Mouse (Mus musculus) heart, embryonic 16.5 days (tissue): ENCODE results near the gene Pi4ka. TPM values are rescaled to one million over a fixed set of nuclear protein-coding genes. Genes with fewer than 3 reads are reported as not detected.
"Not testable (repeated sequence)": the region's sequence is repeated elsewhere in the genome, so short reads cannot be mapped to it uniquely, and the experiment has no call there.

Experiments
- ATAC-seq: fragments of 200-750 bp; cut with Nextera tagmentation; replicated peaks from 2 replicates; pipeline ENCODE4 v1.8.0; 2017; ENCODE audit warnings: moderate number of reproducible peaks; ENCODE audit not compliant: insufficient read depth, low FRiP score; ENCODE audit errors: extremely low read depth
- H3K27ac ChIP-seq: fragments of 300-500 bp; sonication (generic); 2 replicates; pipeline ENCODE4 v1.5.1; 2014; ENCODE audit warnings: mild to moderate bottlenecking, low read length, control low read depth, moderate library complexity
- H3K27me3 ChIP-seq: fragments of 300-500 bp; sonication (generic); 2 replicates; pipeline ENCODE4 v1.6.1; 2014; ENCODE audit warnings: low read length, mixed read lengths; ENCODE audit not compliant: control insufficient read depth, insufficient read depth
- H3K36me3 ChIP-seq: fragments of 300-500 bp; sonication (generic); 2 replicates; pipeline ENCODE4 v1.6.1; 2014; ENCODE audit not compliant: control insufficient read depth, insufficient read depth
- H3K4me1 ChIP-seq: fragments of 300-500 bp; sonication (generic); 2 replicates; pipeline ENCODE4 v1.6.1; 2014; ENCODE audit warnings: low read length, mixed read lengths; ENCODE audit not compliant: control insufficient read depth, insufficient read depth
- H3K4me2 ChIP-seq: fragments of 300-500 bp; sonication (generic); 2 replicates; pipeline ENCODE4 v1.6.1; 2014; ENCODE audit warnings: low read depth, mild to moderate bottlenecking, control low read depth, low read length
- H3K4me3 ChIP-seq: fragments of 300-500 bp; sonication (generic); 2 replicates; pipeline ENCODE4 v1.5.1; 2014; ENCODE audit warnings: mild to moderate bottlenecking, control low read depth, low read length
- H3K9ac ChIP-seq: fragments of 300-500 bp; sonication (generic); 2 replicates; pipeline ENCODE4 v1.6.1; 2014; ENCODE audit warnings: low read length, control low read depth
- H3K9me3 ChIP-seq: fragments of 300-500 bp; sonication (generic); replicated peaks from 2 replicates; pipeline ENCODE4 v1.6.1; 2016; ENCODE audit warnings: low read length; ENCODE audit not compliant: control insufficient read depth
- WGBS: fragments of 180-500 bp; shearing (Covaris S2); extraction: QIAGEN DNeasy Blood & Tissue Kit; methylation state at CpG from one replicate; pipeline ENCODE4 v1.1.7; 2014; 5-methylcytosine and 5-hydroxymethylcytosine counted together
- polyA plus RNA-seq: library from polyadenylated mRNA; unstranded; fragments of >200 nt; fragmentation: Nextera tagmentation; extraction: Ambion mirVana; gene quantifications from 2 replicates; pipeline ENCODE4 v1.2.1, GENCODE M21; 2015

Pi4ka gene
- polyA plus RNA-seq, 1 experiment from 2014 or later: 30.8 TPM

- Histone ChIP-seq H3K27ac (peak overlapping the region; percentile 79), H3K4me3 (no peak overlapping the region; the same call in 1 of the 2 replicates), H3K27me3 (no peaks in the 10 kb centered on the region), H3K4me1 (peaks cover 67% of the 10 kb centered on the region), H3K9me3 (no peaks in the 10 kb centered on the region), H3K36me3 (no peaks in the 10 kb centered on the region), H3K4me2 (peak overlapping the region; percentile 47), H3K9ac (no peak overlapping the region)
- 26% methylated on average over 3 of the region's 3 CpGs for WGBS
- ATAC-seq: peak; percentile 2; the same call in 1 of the 2 replicates
Observed at GRCm38 (mm10) chr16:17237634-17238033, 168.5 kb downstream of the Pi4ka start.

- H3K4me2 ChIP-seq: peak overlapping the region; percentile 95
- 15% methylated on average over 9 of the region's 9 CpGs for WGBS
- H3K27ac ChIP-seq: peak overlapping the region; percentile 91
- H3K4me1 ChIP-seq: peaks cover 60% of the 10 kb centered on the region
- H3K9me3 ChIP-seq: no peaks in the 10 kb centered on the region
- peak overlapping the region; percentile 92 for H3K4me3 ChIP-seq
- no peak for ATAC-seq
- no peaks in the 10 kb centered on the region for H3K27me3 ChIP-seq
- H3K9ac ChIP-seq: peak overlapping the region; percentile 97
- no peaks in the 10 kb centered on the region for H3K36me3 ChIP-seq
Observed at GRCm38 (mm10) chr16:17234916-17235665, 171.0 kb downstream of the Pi4ka start.

DNA sequence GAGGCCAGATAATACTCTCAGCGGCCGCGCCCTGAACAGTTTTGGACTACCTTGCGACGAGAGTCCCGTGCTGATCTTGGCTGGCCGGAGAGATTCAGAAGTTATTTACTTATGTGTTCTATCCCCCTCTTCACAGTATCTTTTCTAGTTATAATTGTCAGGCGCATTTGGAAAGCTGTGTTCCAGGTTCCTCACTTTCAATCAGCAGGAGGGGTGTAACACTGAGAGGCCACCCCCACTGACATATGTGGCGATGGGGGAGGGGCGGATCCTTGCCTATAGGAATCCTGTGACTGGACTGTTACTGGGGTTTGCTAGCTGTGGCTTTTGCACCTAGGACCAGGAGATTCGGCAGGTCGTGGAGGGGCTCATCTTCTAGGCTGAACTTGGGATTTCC, 171.6 kb downstream of the Pi4ka start:
- no peaks in the 10 kb centered on the region for H3K36me3 ChIP-seq
- peaks cover 4% of the 10 kb centered on the region; the same call in 1 of the 2 replicates for H3K9me3 ChIP-seq
- H3K4me1 ChIP-seq: peaks cover 54% of the 10 kb centered on the region
- H3K4me3 ChIP-seq: peak overlapping the region; percentile 92
- no peaks in the 10 kb centered on the region for H3K27me3 ChIP-seq
- H3K9ac ChIP-seq: peak overlapping the region; percentile 97
- ATAC-seq: no peak
- peak overlapping the region; percentile 91 for H3K27ac ChIP-seq
- H3K4me2 ChIP-seq: peak overlapping the region; percentile 95
- 2% methylated on average over 12 of the region's 12 CpGs for WGBS

- peak; percentile 34 for ATAC-seq
- Histone ChIP-seq H3K4me3 (peak overlapping the region; percentile 92), H3K27ac (peak overlapping the region; percentile 91), H3K9ac (peak overlapping the region; percentile 97), H3K4me2 (peak overlapping the region; percentile 95), H3K9me3 (peaks cover 4% of the 10 kb centered on the region; the same call in 1 of the 2 replicates), H3K4me1 (peaks cover 48% of the 10 kb centered on the region), H3K36me3 (no peaks in the 10 kb centered on the region), H3K27me3 (no peaks in the 10 kb centered on the region)
- WGBS: under 1% methylated on average over 61 of the region's 62 CpGs
Observed at GRCm38 (mm10) chr16:17233702-17234498, 172.2 kb downstream of the Pi4ka start.

- H3K4me1 ChIP-seq: peaks cover 39% of the 10 kb centered on the region
- H3K36me3 ChIP-seq: no peaks in the 10 kb centered on the region
- peak within 1 kb of the TSS; percentile 97 for H3K9ac ChIP-seq
- peak within 1 kb of the TSS; percentile 91 for H3K27ac ChIP-seq
- 3% methylated on average over 59 of the region's 59 CpGs for WGBS
- ATAC-seq: peak; percentile 96
- H3K27me3 ChIP-seq: no peaks in the 10 kb centered on the region
- H3K9me3 ChIP-seq: peaks cover 4% of the 10 kb centered on the region; the same call in 1 of the 2 replicates
- peak within 1 kb of the TSS; percentile 95 for H3K4me2 ChIP-seq
- H3K4me3 ChIP-seq: peak within 1 kb of the TSS; percentile 92
Observed at GRCm38 (mm10) chr16:17232794-17233701, 173.1 kb downstream of the Pi4ka start, which contains the start of gene Hic2. TSS of gene Hic2 (plus strand) at chr16:17233572.

GRCm38 (mm10) chr16:17231523-17231922, 174.6 kb downstream of the Pi4ka start:
- not testable (repeated sequence) for H3K27ac ChIP-seq, ATAC-seq, H3K9me3 ChIP-seq, H3K36me3 ChIP-seq, H3K4me2 ChIP-seq, H3K4me3 ChIP-seq, H3K27me3 ChIP-seq, H3K9ac ChIP-seq
- WGBS: 87% methylated on average over 2 of the region's 2 CpGs
- H3K4me1 ChIP-seq: peaks cover 25% of the 10 kb centered on the region

Other genes with a start within 250 kb of the Pi4ka start
- gene Ube2l3, start 203.7 kb downstream of the Pi4ka start, polyA plus RNA-seq: 268 and 284 TPM in 2 replicates
- gene Rimbp3, start 197.7 kb downstream of the Pi4ka start, polyA plus RNA-seq: 0.17 and 0.34 TPM in 2 replicates
- 4.0 and 5.0 TPM in 2 replicates for gene Hic2, start 172.7 kb downstream of the Pi4ka start, polyA plus RNA-seq
- gene Tmem191c, start 130.2 kb downstream of the Pi4ka start, polyA plus RNA-seq: 10.8 and 15.0 TPM in 2 replicates
- gene Serpind1, start 74.9 kb downstream of the Pi4ka start, polyA plus RNA-seq: 0.66 and 0.67 TPM in 2 replicates
- gene Snap29, start 328 bp downstream of the Pi4ka start, polyA plus RNA-seq: 11.6 and 12.9 TPM in 2 replicates
- gene Crkl, start 45.7 kb upstream of the Pi4ka start, polyA plus RNA-seq: 43.2 and 52.2 TPM in 2 replicates
- gene Aifm3, start 83.3 kb upstream of the Pi4ka start, polyA plus RNA-seq: 1.5 TPM in 2 replicates
- 51.8 and 59.2 TPM in 2 replicates for gene Lztr1, start 102.4 kb upstream of the Pi4ka start, polyA plus RNA-seq
- 37.2 and 38.6 TPM in 2 replicates for gene Thap7, start 124.8 kb upstream of the Pi4ka start, polyA plus RNA-seq
- 0.58 and 0.60 TPM in 2 replicates for gene Lrrc74b, start 154.9 kb upstream of the Pi4ka start, polyA plus RNA-seq
- gene P2rx6, start 155.6 kb upstream of the Pi4ka start, polyA plus RNA-seq: 0.58 and 0.61 TPM in 2 replicates
- gene Slc7a4, start 176.9 kb upstream of the Pi4ka start, polyA plus RNA-seq: 10.5 and 12.3 TPM in 2 replicates
- gene Smpd4, start 213.0 kb upstream of the Pi4ka start, polyA plus RNA-seq: 22.8 TPM in 2 replicates
- gene Ccdc74a, start 240.2 kb upstream of the Pi4ka start, polyA plus RNA-seq: 3.4 and 4.3 TPM in 2 replicates